Comparison of ENCODE assay signal across 10 mouse cellular contexts in genomic region chr7:119859476-119859875, GRCm38 (mm10). TPM values are rescaled to one million over a fixed set of nuclear protein-coding genes. Genes with fewer than 3 reads are reported as not detected.
DNase-seq lines count a peak whose midpoint lies in the region; ATAC-seq and TF ChIP-seq lines count a peak whose summit lies in the region.
"Had no signal": no experiment of that assay in that cellular context is flagged by ENCODE, and none has a peak within 500 bp of the region (broad histone marks: within the 10 kb centered on the region; RNA-seq: fewer than 3 reads in every experiment).

No protein-coding gene starts in this region.

- H3K27me3 ChIP-seq in midbrain, postnatal 0 days (ENCODE audit: insufficient read depth, low read length), result no peaks in the 10 kb centered on the region
- no peaks in the 10 kb centered on the region for H3K27me3 ChIP-seq in midbrain, embryonic 16.5 days (ENCODE audit: control insufficient read depth, insufficient read depth, low read depth, low read length)
- H3K27me3 ChIP-seq: neural tube, embryonic 13.5 days had no signal

- peaks cover 10% of the 10 kb centered on the region; the same call in 1 of the 2 replicates for H3K36me3 ChIP-seq in midbrain, postnatal 0 days (ENCODE audit: insufficient read depth, low read length)
- H3K36me3 ChIP-seq in midbrain, embryonic 16.5 days (ENCODE audit: control insufficient read depth, insufficient read depth, low read length), result no peaks in the 10 kb centered on the region; the same call in 1 of the 2 replicates

- DNase-seq in gastrocnemius, postnatal 14 days, result peak; percentile 6
- DNase-seq in gastrocnemius, postnatal 36 days, result no peak
- peak; percentile 6 for DNase-seq in midbrain, postnatal 0 days (ENCODE audit: low spot score)
- DNase-seq in brain, adult 2 months (ENCODE audit: low read depth, low spot score), result peak; percentile 40
- DNase-seq in thymus, postnatal 25 days, result peak; percentile 19
- no peak for DNase-seq in retina, embryonic 14.5 days (ENCODE audit: low spot score)
- DNase-seq in ovary, adult 18-20 months (ENCODE audit: low spot score), result no peak
- DNase-seq: cerebellum, adult 8-10 months had no signal

- peaks cover 5% of the 10 kb centered on the region; the same call in 1 of the 2 replicates for H3K4me1 ChIP-seq in midbrain, postnatal 0 days (ENCODE audit: insufficient read depth, low read length)
- peaks cover 13% of the 10 kb centered on the region for H3K4me1 ChIP-seq in midbrain, embryonic 16.5 days (ENCODE audit: control insufficient read depth, insufficient read depth, low read length)

- no peaks in the 10 kb centered on the region for H3K9me3 ChIP-seq in midbrain, postnatal 0 days (ENCODE audit: low read length)
- no peaks in the 10 kb centered on the region for H3K9me3 ChIP-seq in midbrain, embryonic 16.5 days (replicated peaks; ENCODE audit: control insufficient read depth, low read length, poor library complexity, severe bottlenecking)
- H3K9me3 ChIP-seq: neural tube, embryonic 13.5 days had no signal

- intact Hi-C loops in gastrocnemius, postnatal 14 days (cut with DNase I; ENCODE audit: low total_unique reads), result loop anchor here (10.0 kb wide), 1 partner anchor 235 kb away; the partner anchor contains the start of gene Dnah3
- intact Hi-C loops in gastrocnemius, postnatal 36 days (cut with DNase I), result no loop called here

- no peak overlapping the region for H3K27ac ChIP-seq in midbrain, postnatal 0 days (ENCODE audit: low read depth, low read length)
- H3K27ac ChIP-seq in midbrain, embryonic 16.5 days (ENCODE audit: low read length), result no peak overlapping the region
- H3K27ac ChIP-seq: neural tube, embryonic 13.5 days had no signal

- no peak overlapping the region for H3K9ac ChIP-seq in midbrain, postnatal 0 days (replicated peaks; ENCODE audit: low read length, poor library complexity, severe bottlenecking)
- H3K9ac ChIP-seq in midbrain, embryonic 16.5 days (ENCODE audit: low read depth, low read length), result no peak overlapping the region
- H3K9ac ChIP-seq: neural tube, embryonic 13.5 days had no signal

- peak; percentile 47 for TF ChIP-seq CTCF in midbrain, postnatal 0 days (IDR thresholded peaks at IDR 0.05)

- no peak overlapping the region for H3K4me2 ChIP-seq in midbrain, postnatal 0 days (ENCODE audit: low read depth, low read length, poor library complexity, severe bottlenecking)
- no peak overlapping the region for H3K4me2 ChIP-seq in midbrain, embryonic 16.5 days (ENCODE audit: low read length)
- H3K4me2 ChIP-seq: neural tube, embryonic 13.5 days had no signal

- no peak for ATAC-seq in midbrain, postnatal 0 days (ENCODE audit: low FRiP score)
- no peak for ATAC-seq in midbrain, embryonic 16.5 days

- 72% methylated on average over 6 of the region's 6 CpGs for WGBS in midbrain, postnatal 0 days
- WGBS in midbrain, embryonic 16.5 days, result 84% methylated on average over 6 of the region's 6 CpGs

- H3K4me3 ChIP-seq in midbrain, postnatal 0 days (ENCODE audit: low read depth, low read length), result no peak overlapping the region
- H3K4me3 ChIP-seq in midbrain, embryonic 16.5 days (ENCODE audit: low read depth, low read length), result no peak overlapping the region
- H3K4me3 ChIP-seq: neural tube, embryonic 13.5 days had no signal

RNA-seq across cellular contexts. Expression of gene Lyrm1, which starts 36.2 kb away (rescaled TPM):
- total RNA-seq in gastrocnemius, postnatal 14 days (2021), result 10 to 100 TPM; 10.4 to 11.1 TPM
- 10 to 100 TPM in 1 of 2 experiments, 1 to 10 TPM in 1; 8.6 to 12.2 TPM for total RNA-seq in gastrocnemius, postnatal 36 days (2021)
- total RNA-seq in midbrain, postnatal 0 days (2014; rRNA removed), result 5.9 and 12.1 TPM in 2 replicates
- polyA plus RNA-seq in midbrain, postnatal 0 days (2015; fragmentation: Nextera tagmentation; extraction: Ambion mirVana), result 25.5 and 27.4 TPM in 2 replicates
- 22.3 and 23.8 TPM in 2 replicates for polyA plus RNA-seq in midbrain, embryonic 16.5 days (2015; fragmentation: Nextera tagmentation; extraction: Ambion mirVana)

RNA-seq across cellular contexts. Expression of gene Dcun1d3, which starts 36.6 kb away (rescaled TPM):
- 10 to 100 TPM; 13.9 to 14.1 TPM for total RNA-seq in gastrocnemius, postnatal 14 days (2021)
- total RNA-seq in gastrocnemius, postnatal 36 days (2021), result 10 to 100 TPM; 12.3 to 16.2 TPM
- 14.5 and 14.6 TPM in 2 replicates for total RNA-seq in midbrain, postnatal 0 days (2014; rRNA removed)
- polyA plus RNA-seq in midbrain, postnatal 0 days (2015; fragmentation: Nextera tagmentation; extraction: Ambion mirVana), result 9.6 and 10.0 TPM in 2 replicates
- polyA plus RNA-seq in midbrain, embryonic 16.5 days (2015; fragmentation: Nextera tagmentation; extraction: Ambion mirVana), result 19.1 and 19.8 TPM in 2 replicates

Comparison
In these comparisons a context has a peak if more than half of its experiments do, and no peak if none do; other contexts are left out.
1. DNase-seq: peak in gastrocnemius, postnatal 14 days (single experiment), midbrain, postnatal 0 days (single experiment), brain, adult 2 months (single experiment) and thymus, postnatal 25 days (single experiment); none in gastrocnemius, postnatal 36 days (0 of 2), retina, embryonic 14.5 days (single experiment) and ovary, adult 18-20 months (single experiment).